Mouse (Mus musculus) C2C12 (cell line): ENCODE data around the gene Ctdspl. TPM values are rescaled to one million over a fixed set of nuclear protein-coding genes. Genes with fewer than 3 reads are reported as not detected.

ENCODE experiments used
- H3K27me3 ChIP-seq: one replicate; pipeline ENCODE4 v1.6.1; 2011; ENCODE audit not compliant: control insufficient read depth, insufficient read depth, insufficient read length
- H3K36me3 ChIP-seq: one replicate; pipeline ENCODE4 v1.6.1; 2011; ENCODE audit not compliant: control insufficient read depth, insufficient read depth
- H3K4me3 ChIP-seq: one replicate; pipeline ENCODE4 v1.5.1; 2011; ENCODE audit warnings: mild to moderate bottlenecking, control low read depth; ENCODE audit not compliant: poor library complexity, insufficient read depth, severe bottlenecking
- H3K79me2 ChIP-seq: one replicate; pipeline ENCODE4 v1.6.1; 2011; ENCODE audit not compliant: control insufficient read depth, insufficient read depth
- H3K79me3 ChIP-seq: one replicate; pipeline ENCODE4 v1.6.1; 2011; ENCODE audit warnings: low read depth, control low read depth
- H3ac ChIP-seq: one replicate; pipeline ENCODE3; 2011; ENCODE audit warnings: low read depth; ENCODE audit not compliant: control insufficient read depth, insufficient read length
- CEBPB ChIP-seq: IDR thresholded peaks from one replicate; pipeline ENCODE4 v1.6.1; 2011; ENCODE audit warnings: low read depth, mild to moderate bottlenecking, control low read depth, moderate library complexity
- CTCF ChIP-seq: IDR thresholded peaks from one replicate; pipeline ENCODE4 v1.5.1; 2011; ENCODE audit not compliant: control insufficient read depth, insufficient read depth, insufficient read length
- FOSL1 ChIP-seq: IDR thresholded peaks from one replicate; pipeline ENCODE4 v1.8.0; 2011; ENCODE audit warnings: mild to moderate bottlenecking, low read length; ENCODE audit not compliant: poor library complexity, insufficient read depth, severe bottlenecking
- MAX ChIP-seq: IDR thresholded peaks from one replicate; pipeline ENCODE4 v1.6.1; 2011; ENCODE audit warnings: mild to moderate bottlenecking, control low read depth
- MYOD1 ChIP-seq: IDR thresholded peaks from one replicate; pipeline ENCODE4 v1.6.1; 2011; ENCODE audit warnings: low read depth; ENCODE audit not compliant: control insufficient read depth, insufficient read length
- MYOG ChIP-seq: IDR thresholded peaks from one replicate; pipeline ENCODE4 v1.6.1; 2011; ENCODE audit not compliant: control insufficient read depth, insufficient read length; ENCODE audit errors: extremely low read depth
- USF1 ChIP-seq: IDR thresholded peaks from one replicate; pipeline ENCODE4 v1.6.1; 2011; ENCODE audit warnings: low read depth, mild to moderate bottlenecking, control low read depth, moderate library complexity
- polyA plus RNA-seq: library from polyadenylated mRNA; unstranded; fragments of >200 nt; fragmentation: generic; extraction: Trizol; gene quantifications from one replicate; pipeline ENCODE4 v1.2.1, GENCODE M21; 2012; ENCODE audit warnings: missing spikeins

Gene Ctdspl
- polyA plus RNA-seq, 1 experiment = 5.6 TPM

GRCm38 (mm10) chr9:118949654-118950053, 23.4 kb downstream of the Ctdspl start:
- peaks cover 2% of the 10 kb centered on the region for H3K79me3 ChIP-seq
- H3K36me3 ChIP-seq = no peaks in the 10 kb centered on the region
- H3K79me2 ChIP-seq = no peaks in the 10 kb centered on the region
- no peak for TF ChIP-seq MYOD1
- no peak for TF ChIP-seq MAX
- no peak for TF ChIP-seq CTCF
- TF ChIP-seq CEBPB = no peak
- TF ChIP-seq FOSL1 = no peak
- no peak overlapping the region for H3ac ChIP-seq
- no peaks in the 10 kb centered on the region for H3K27me3 ChIP-seq
- H3K4me3 ChIP-seq = no peak overlapping the region

GRCm38 (mm10) chr9:118950061-118950460, 23.8 kb downstream of the Ctdspl start:
- TF ChIP-seq MYOG (no peak), MAX (no peak), MYOD1 (no peak), CTCF (no peak), USF1 (no peak), CEBPB (no peak), FOSL1 (no peak)
- no peak overlapping the region for H3K4me3 ChIP-seq
- no peaks in the 10 kb centered on the region for H3K27me3 ChIP-seq
- H3K36me3 ChIP-seq = no peaks in the 10 kb centered on the region
- no peaks in the 10 kb centered on the region for H3K79me2 ChIP-seq
- H3K79me3 ChIP-seq = peaks cover 2% of the 10 kb centered on the region
- no peak overlapping the region for H3ac ChIP-seq

DNA sequence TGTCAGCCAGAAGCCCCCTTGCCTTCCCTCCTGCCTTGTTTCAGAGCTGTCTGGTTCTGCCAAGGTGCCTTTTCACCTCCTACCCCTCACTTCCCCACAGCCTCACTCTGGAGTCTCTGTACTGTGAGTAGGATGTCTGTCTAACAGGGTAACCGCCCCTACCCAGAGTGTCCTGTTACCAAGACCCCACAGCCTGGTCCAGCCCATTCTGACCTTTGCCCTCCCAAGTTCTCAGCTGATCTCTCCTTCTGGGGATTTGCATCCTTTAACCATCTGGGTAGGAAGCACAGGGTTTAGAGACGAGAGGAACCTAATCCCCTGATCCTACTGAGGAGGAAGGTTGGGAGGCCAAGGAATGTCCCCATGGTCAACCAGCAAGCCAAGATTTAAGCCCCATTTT, 24.5 kb downstream of the Ctdspl start:
- TF ChIP-seq USF1 (no peak), MYOD1 (no peak), CEBPB (no peak), CTCF (no peak), MYOG (no peak), FOSL1 (no peak), MAX (no peak)
- H3ac ChIP-seq = no peak overlapping the region
- no peaks in the 10 kb centered on the region for H3K27me3 ChIP-seq
- H3K36me3 ChIP-seq = no peaks in the 10 kb centered on the region
- H3K4me3 ChIP-seq = no peak overlapping the region
- H3K79me2 ChIP-seq = no peaks in the 10 kb centered on the region
- H3K79me3 ChIP-seq = peaks cover 2% of the 10 kb centered on the region

DNA sequence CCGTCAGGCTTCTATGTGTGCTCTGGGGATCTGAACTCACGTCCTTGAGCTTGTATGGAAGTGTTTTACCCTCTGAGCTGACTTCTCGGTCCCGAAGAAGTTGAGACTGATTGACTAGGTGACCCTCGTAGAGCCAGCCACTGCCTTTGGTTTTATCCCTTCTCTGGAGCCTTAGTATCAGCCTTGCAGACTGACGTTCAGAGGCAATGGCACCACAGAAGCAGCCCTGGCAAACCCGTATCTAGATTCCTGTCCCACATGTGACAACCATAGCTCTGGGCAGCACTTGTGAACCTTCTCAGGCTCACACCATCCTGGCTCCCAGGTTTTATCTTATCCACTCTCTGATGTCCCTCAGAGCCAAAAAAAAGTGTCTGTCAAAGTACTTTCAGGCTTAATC, 25.1 kb downstream of the Ctdspl start:
- Histone ChIP-seq H3ac (no peak overlapping the region), H3K36me3 (no peaks in the 10 kb centered on the region), H3K27me3 (no peaks in the 10 kb centered on the region), H3K79me2 (no peaks in the 10 kb centered on the region), H3K4me3 (no peak overlapping the region), H3K79me3 (peaks cover 2% of the 10 kb centered on the region)
- TF ChIP-seq FOSL1 = no peak
- no peak for TF ChIP-seq MYOD1
- TF ChIP-seq USF1 = no peak
- no peak for TF ChIP-seq MYOG
- no peak for TF ChIP-seq MAX
- no peak for TF ChIP-seq CEBPB
- no peak for TF ChIP-seq CTCF

- H3K79me2 ChIP-seq = no peaks in the 10 kb centered on the region
- no peak for TF ChIP-seq MAX
- no peak for TF ChIP-seq FOSL1
- TF ChIP-seq MYOG = no peak
- no peak for TF ChIP-seq USF1
- TF ChIP-seq MYOD1 = no peak
- no peak for TF ChIP-seq CTCF
- TF ChIP-seq CEBPB = no peak
- no peaks in the 10 kb centered on the region for H3K27me3 ChIP-seq
- H3K4me3 ChIP-seq = no peak overlapping the region
- no peak overlapping the region for H3ac ChIP-seq
- H3K36me3 ChIP-seq = no peaks in the 10 kb centered on the region
- peaks cover 2% of the 10 kb centered on the region for H3K79me3 ChIP-seq
Observed at GRCm38 (mm10) chr9:118952180-118952579, 25.9 kb downstream of the Ctdspl start.

DNA sequence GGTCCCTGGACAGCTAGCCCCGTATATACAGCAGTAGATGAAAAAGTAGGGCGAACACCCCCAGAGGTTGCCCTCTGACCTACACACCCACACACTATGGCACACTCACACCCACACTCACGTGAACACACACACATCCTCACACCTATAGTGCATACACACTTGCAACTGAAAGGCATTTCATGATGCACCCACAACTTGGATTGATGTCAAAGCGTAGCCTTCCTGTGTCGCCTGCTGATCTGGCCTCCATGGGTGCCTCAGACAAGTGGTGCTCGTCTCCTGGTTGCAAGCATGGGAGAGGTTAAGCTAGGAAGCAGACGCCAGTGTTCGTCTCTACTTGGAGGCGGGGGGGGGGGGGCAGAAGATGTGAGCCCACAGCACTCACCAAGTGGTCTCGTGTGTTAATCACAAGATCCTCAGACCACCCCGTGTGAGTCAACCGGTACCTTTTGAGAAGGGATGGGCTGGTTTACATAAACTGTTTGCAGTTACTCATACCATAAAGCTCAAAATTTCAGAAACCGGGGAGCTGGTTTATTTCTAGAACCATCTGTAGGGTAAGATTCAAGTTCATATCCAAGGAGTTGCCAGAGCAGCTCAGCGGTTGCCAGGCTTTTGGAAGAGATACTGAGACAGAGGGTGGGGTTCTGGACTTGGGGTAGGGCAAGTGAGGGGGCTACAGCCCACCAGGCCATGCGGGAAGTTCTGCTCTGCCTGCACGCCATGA, 27.4 kb downstream of the Ctdspl start:
- Histone ChIP-seq H3K79me3 (peaks cover 2% of the 10 kb centered on the region), H3K4me3 (no peak overlapping the region), H3K27me3 (no peaks in the 10 kb centered on the region), H3K79me2 (no peaks in the 10 kb centered on the region), H3K36me3 (peaks cover 4% of the 10 kb centered on the region), H3ac (no peak overlapping the region)
- no peak for TF ChIP-seq FOSL1
- no peak for TF ChIP-seq MAX
- no peak for TF ChIP-seq CTCF
- TF ChIP-seq MYOG = no peak
- no peak for TF ChIP-seq USF1
